ENCODE assay signal across 9 mouse cellular contexts in genomic region chr6:82763871-82764503, GRCm38 (mm10). TPM values are rescaled to one million over a fixed set of nuclear protein-coding genes. Genes with fewer than 3 reads are reported as not detected.
A peak's percentile ranks its signal among the peaks of the same experiment; 100 is the strongest.
DNase-seq lines count a peak whose midpoint lies in the region; ATAC-seq and TF ChIP-seq lines count a peak whose summit lies in the region.
"Had no signal": no experiment of that assay in that cellular context is flagged by ENCODE, and none has a peak within 500 bp of the region (broad histone marks: within the 10 kb centered on the region; RNA-seq: fewer than 3 reads in every experiment).

No protein-coding gene starts in this region.

- H3K4me3 ChIP-seq in lung, embryonic 15.5 days: no peak overlapping the region
- no peak overlapping the region for H3K4me3 ChIP-seq in lung, adult 2 months (replicated peaks; ENCODE audit: extremely low read depth, low read depth, low read length)
- no peak overlapping the region for H3K4me3 ChIP-seq in brown adipose tissue, adult 24 weeks (ENCODE audit: insufficient read depth, low read depth, low read length)
- no peak overlapping the region for H3K4me3 ChIP-seq in intestine, postnatal 0 days (ENCODE audit: low read depth, low read length)
- no peak overlapping the region for H3K4me3 ChIP-seq in stomach, embryonic 15.5 days (replicated peaks)
- no peak overlapping the region for H3K4me3 ChIP-seq in midbrain, embryonic 13.5 days (replicated peaks)
- no peak overlapping the region for H3K4me3 ChIP-seq in midbrain, postnatal 0 days (ENCODE audit: low read depth, low read length)

- 15% methylated on average over 9 of the region's 9 CpGs for WGBS in lung, embryonic 15.5 days
- 32% methylated on average over 9 of the region's 9 CpGs for WGBS in lung, adult 2 months
- whole genome bisulfite sequencing in intestine, postnatal 0 days: 25% methylated on average over 9 of the region's 9 CpGs
- 28% methylated on average over 9 of the region's 9 CpGs for WGBS in stomach, embryonic 15.5 days
- 49% methylated on average over 9 of the region's 9 CpGs for WGBS in midbrain, embryonic 13.5 days
- WGBS in midbrain, postnatal 0 days: 43% methylated on average over 9 of the region's 9 CpGs

- peak overlapping the region; percentile 8; the same call in 1 of the 2 replicates for H3K4me2 ChIP-seq in lung, embryonic 15.5 days
- peak overlapping the region; percentile 35; the same call in 1 of the 2 replicates for H3K4me2 ChIP-seq in intestine, postnatal 0 days (replicated peaks; ENCODE audit: low read depth)
- peak overlapping the region; percentile 10; the same call in 1 of the 2 replicates for H3K4me2 ChIP-seq in stomach, embryonic 15.5 days
- H3K4me2 ChIP-seq in midbrain, embryonic 13.5 days (replicated peaks): no peak overlapping the region
- H3K4me2 ChIP-seq in midbrain, postnatal 0 days (ENCODE audit: low read depth, low read length, poor library complexity, severe bottlenecking): no peak overlapping the region

- no peaks in the 10 kb centered on the region for H3K9me3 ChIP-seq in lung, embryonic 15.5 days
- H3K9me3 ChIP-seq in intestine, postnatal 0 days (ENCODE audit: control insufficient read depth): no peaks in the 10 kb centered on the region
- H3K9me3 ChIP-seq in stomach, embryonic 15.5 days: no peaks in the 10 kb centered on the region
- no peaks in the 10 kb centered on the region for H3K9me3 ChIP-seq in midbrain, embryonic 13.5 days
- H3K9me3 ChIP-seq in midbrain, postnatal 0 days (ENCODE audit: low read length): no peaks in the 10 kb centered on the region

- H3K36me3 ChIP-seq in lung, embryonic 15.5 days: no peaks in the 10 kb centered on the region
- H3K36me3 ChIP-seq in intestine, postnatal 0 days (ENCODE audit: control insufficient read depth, insufficient read depth): 0 out of 2 replicates have a peak, but pooled peaks cover 3% of the 10 kb centered on the region
- no peaks in the 10 kb centered on the region for H3K36me3 ChIP-seq in stomach, embryonic 15.5 days
- H3K36me3 ChIP-seq in midbrain, embryonic 13.5 days: no peaks in the 10 kb centered on the region
- H3K36me3 ChIP-seq in midbrain, postnatal 0 days (ENCODE audit: insufficient read depth, low read length): no peaks in the 10 kb centered on the region

- peaks cover 31% of the 10 kb centered on the region for H3K4me1 ChIP-seq in lung, embryonic 15.5 days
- H3K4me1 ChIP-seq in lung, adult 2 months (ENCODE audit: control insufficient read depth, insufficient read depth, low read length): no peaks in the 10 kb centered on the region
- peaks cover 38% of the 10 kb centered on the region for H3K4me1 ChIP-seq in brown adipose tissue, adult 24 weeks (ENCODE audit: control insufficient read depth, insufficient read depth, insufficient read length, low read length)
- H3K4me1 ChIP-seq in intestine, postnatal 0 days (replicated peaks; ENCODE audit: control insufficient read depth, insufficient read depth, low read length): peaks cover 4% of the 10 kb centered on the region; the same call in 1 of the 2 replicates
- H3K4me1 ChIP-seq in stomach, embryonic 15.5 days: peaks cover 15% of the 10 kb centered on the region
- H3K4me1 ChIP-seq in midbrain, embryonic 13.5 days (replicated peaks): peaks cover 3% of the 10 kb centered on the region
- no peaks in the 10 kb centered on the region for H3K4me1 ChIP-seq in midbrain, postnatal 0 days (ENCODE audit: insufficient read depth, low read length)

- no peaks in the 10 kb centered on the region for H3K27me3 ChIP-seq in lung, embryonic 15.5 days
- H3K27me3 ChIP-seq in intestine, postnatal 0 days (replicated peaks; ENCODE audit: control insufficient read depth, insufficient read depth, low read length): no peaks in the 10 kb centered on the region; the same call in 1 of the 2 replicates
- H3K27me3 ChIP-seq in stomach, embryonic 15.5 days (replicated peaks): no peaks in the 10 kb centered on the region
- no peaks in the 10 kb centered on the region for H3K27me3 ChIP-seq in midbrain, embryonic 13.5 days
- no peaks in the 10 kb centered on the region for H3K27me3 ChIP-seq in midbrain, postnatal 0 days (ENCODE audit: insufficient read depth, low read length)

- no peak for TF ChIP-seq POLR2A in lung, adult 2 months (IDR thresholded peaks at IDR 0.05; ENCODE audit: borderline replicate concordance, extremely low read depth, low read depth, low read length)

- no peak for DNase-seq in lung, adult 2 months
- DNase-seq in midbrain, postnatal 0 days (ENCODE audit: low spot score): no peak
- DNase-seq in kidney, postnatal 25 days: no peak
- DNase-seq: gastrocnemius, postnatal 14 days had no signal

- peak overlapping the region; percentile 55 for H3K27ac ChIP-seq in lung, embryonic 15.5 days
- peak overlapping the region; percentile 85 for H3K27ac ChIP-seq in brown adipose tissue, adult 24 weeks (replicated peaks; ENCODE audit: low read depth, low read length)
- H3K27ac ChIP-seq in intestine, postnatal 0 days (ENCODE audit: low read depth, low read length): no peak overlapping the region
- peak overlapping the region; percentile 38; the same call in 1 of the 2 replicates for H3K27ac ChIP-seq in stomach, embryonic 15.5 days
- H3K27ac ChIP-seq in midbrain, embryonic 13.5 days: no peak overlapping the region
- H3K27ac ChIP-seq in midbrain, postnatal 0 days (ENCODE audit: low read depth, low read length): no peak overlapping the region

- TF ChIP-seq CTCF in lung, adult 2 months (IDR thresholded peaks at IDR 0.05; ENCODE audit: insufficient read depth, low read length): no peak
- TF ChIP-seq CTCF in intestine, postnatal 0 days (IDR thresholded peaks at IDR 0.05; ENCODE audit: low read depth): no peak
- TF ChIP-seq CTCF in midbrain, postnatal 0 days (IDR thresholded peaks at IDR 0.05): no peak

- H3K9ac ChIP-seq in lung, embryonic 15.5 days: no peak overlapping the region
- H3K9ac ChIP-seq in intestine, postnatal 0 days (ENCODE audit: low read depth, low read length): no peak overlapping the region
- no peak overlapping the region for H3K9ac ChIP-seq in stomach, embryonic 15.5 days
- H3K9ac ChIP-seq in midbrain, embryonic 13.5 days (replicated peaks): no peak overlapping the region
- H3K9ac ChIP-seq in midbrain, postnatal 0 days (replicated peaks; ENCODE audit: low read length, poor library complexity, severe bottlenecking): no peak overlapping the region

- peak; percentile 46; the same call in 1 of the 2 replicates for ATAC-seq in lung, embryonic 15.5 days (ENCODE audit: borderline replicate concordance, extremely low read depth, low FRiP score, low TSS enrichment)
- peak; percentile 52; the same call in 1 of the 2 replicates for ATAC-seq in intestine, postnatal 0 days
- peak; percentile 80 for ATAC-seq in stomach, embryonic 15.5 days (ENCODE audit: insufficient read depth, low FRiP score, low read depth)
- no peak for ATAC-seq in midbrain, embryonic 13.5 days
- no peak for ATAC-seq in midbrain, postnatal 0 days (ENCODE audit: low FRiP score)

RNA-seq across cellular contexts. Expression of gene Hk2, which starts 10.3 kb away (rescaled TPM):
- 19.9 and 21.2 TPM in 2 replicates for polyA plus RNA-seq in lung, embryonic 15.5 days (2015; fragmentation: Nextera tagmentation; extraction: Ambion mirVana)
- 7.5 and 15.1 TPM in 2 replicates for polyA plus RNA-seq in lung, adult 2 months (2012; rRNA removed)
- 216 and 558 TPM in 2 replicates for polyA plus RNA-seq in brown adipose tissue, adult 24 weeks (2012; ENCODE audit: insufficient read depth, insufficient read length, missing spikeins)
- 2.5 and 2.8 TPM in 2 replicates for polyA plus RNA-seq in intestine, postnatal 0 days (2015; fragmentation: Nextera tagmentation; extraction: Ambion mirVana)
- polyA plus RNA-seq in stomach, embryonic 15.5 days (2015; fragmentation: Nextera tagmentation; extraction: Ambion mirVana): 22.3 and 23.8 TPM in 2 replicates
- 6.1 and 6.6 TPM in 2 replicates for polyA plus RNA-seq in midbrain, embryonic 13.5 days (2015; fragmentation: Nextera tagmentation; extraction: Ambion mirVana)
- 1.6 and 3.9 TPM in 2 replicates for total RNA-seq in midbrain, postnatal 0 days (2014; rRNA removed)
- 2.0 and 2.2 TPM in 2 replicates for polyA plus RNA-seq in midbrain, postnatal 0 days (2015; fragmentation: Nextera tagmentation; extraction: Ambion mirVana)

RNA-seq across cellular contexts. Expression of gene Pole4, which starts 58.8 kb away (rescaled TPM):
- 110 and 113 TPM in 2 replicates for polyA plus RNA-seq in lung, embryonic 15.5 days (2015; fragmentation: Nextera tagmentation; extraction: Ambion mirVana)
- 13.6 and 15.5 TPM in 2 replicates for polyA plus RNA-seq in lung, adult 2 months (2012; rRNA removed)
- 61.9 and 64.7 TPM in 2 replicates for polyA plus RNA-seq in brown adipose tissue, adult 24 weeks (2012; ENCODE audit: insufficient read depth, insufficient read length, missing spikeins)
- 73.1 and 74.4 TPM in 2 replicates for polyA plus RNA-seq in intestine, postnatal 0 days (2015; fragmentation: Nextera tagmentation; extraction: Ambion mirVana)
- 98.5 and 110 TPM in 2 replicates for polyA plus RNA-seq in stomach, embryonic 15.5 days (2015; fragmentation: Nextera tagmentation; extraction: Ambion mirVana)
- polyA plus RNA-seq in midbrain, embryonic 13.5 days (2015; fragmentation: Nextera tagmentation; extraction: Ambion mirVana): 84.0 and 87.2 TPM in 2 replicates
- 68.2 and 90.0 TPM in 2 replicates for total RNA-seq in midbrain, postnatal 0 days (2014; rRNA removed)
- 134 and 145 TPM in 2 replicates for polyA plus RNA-seq in midbrain, postnatal 0 days (2015; fragmentation: Nextera tagmentation; extraction: Ambion mirVana)

Comparison
In these comparisons a context has a peak if more than half of its experiments do, and no peak if none do; other contexts are left out.
1. ATAC-seq: peak in lung, embryonic 15.5 days (single experiment), intestine, postnatal 0 days (single experiment) and stomach, embryonic 15.5 days (single experiment); none in midbrain, embryonic 13.5 days (single experiment) and midbrain, postnatal 0 days (single experiment).
2. H3K27ac ChIP-seq: peak in lung, embryonic 15.5 days (single experiment), brown adipose tissue, adult 24 weeks (single experiment) and stomach, embryonic 15.5 days (single experiment); none in intestine, postnatal 0 days (single experiment), midbrain, embryonic 13.5 days (single experiment) and midbrain, postnatal 0 days (single experiment).
3. H3K4me2 ChIP-seq: peak in lung, embryonic 15.5 days (single experiment), intestine, postnatal 0 days (single experiment) and stomach, embryonic 15.5 days (single experiment); none in midbrain, embryonic 13.5 days (single experiment) and midbrain, postnatal 0 days (single experiment).